Mouse (Mus musculus) liver, adult 2 months (tissue): Measurements from ENCODE around the gene Mrfap1.

Source experiments
- CTCF ChIP-seq: fragments of 200-500 bp; IDR thresholded peaks from 2 replicates; pipeline ENCODE4 v1.5.1; 2011; ENCODE audit warnings: low read depth, low read length, control low read depth
- POLR2A ChIP-seq: fragments of 200-500 bp; IDR thresholded peaks from 2 replicates; pipeline ENCODE4 v1.6.1; 2011; ENCODE audit warnings: low read length, control low read depth; ENCODE audit not compliant: insufficient read depth; ENCODE audit errors: extremely low read depth

DNA sequence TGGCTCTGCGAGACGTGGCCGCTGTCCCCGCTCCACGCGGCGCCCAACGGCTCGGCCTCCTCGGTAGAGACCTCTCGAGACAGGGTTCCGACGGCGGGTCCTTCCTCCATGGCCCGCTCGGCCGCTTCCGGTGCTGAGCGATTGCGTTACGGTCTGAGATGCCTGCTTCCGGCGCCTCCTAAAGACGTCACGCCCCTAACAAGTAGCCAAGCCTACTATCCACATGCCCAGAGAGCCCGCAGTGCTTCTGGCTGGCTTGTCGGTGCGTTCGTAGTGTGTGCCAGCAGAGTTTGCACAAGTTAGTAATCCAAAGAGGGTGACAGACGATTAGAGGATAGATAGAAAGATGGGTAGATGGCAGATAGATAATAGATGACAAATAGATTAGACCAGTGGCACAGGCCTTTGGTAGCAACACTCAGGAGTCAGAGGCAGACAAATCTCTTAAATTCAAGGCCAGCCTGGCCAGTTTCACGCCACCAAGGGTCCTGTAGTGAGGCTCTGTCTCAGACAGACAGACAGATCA is 48.0 kb downstream of the Mrfap1 start, which contains the start of gene Bloc1s4:
- TF ChIP-seq CTCF (no peak), POLR2A (peak; percentile 63; the same call in 1 of the 2 replicates)
